Mouse (Mus musculus): ENCODE data around the gene Tril. TPM values are rescaled to one million over a fixed set of nuclear protein-coding genes. Genes with fewer than 3 reads are reported as not detected.

Gene Tril
- polyA plus RNA-seq, 1 experiment from 2014 or later, result 19.6 TPM

DNA sequence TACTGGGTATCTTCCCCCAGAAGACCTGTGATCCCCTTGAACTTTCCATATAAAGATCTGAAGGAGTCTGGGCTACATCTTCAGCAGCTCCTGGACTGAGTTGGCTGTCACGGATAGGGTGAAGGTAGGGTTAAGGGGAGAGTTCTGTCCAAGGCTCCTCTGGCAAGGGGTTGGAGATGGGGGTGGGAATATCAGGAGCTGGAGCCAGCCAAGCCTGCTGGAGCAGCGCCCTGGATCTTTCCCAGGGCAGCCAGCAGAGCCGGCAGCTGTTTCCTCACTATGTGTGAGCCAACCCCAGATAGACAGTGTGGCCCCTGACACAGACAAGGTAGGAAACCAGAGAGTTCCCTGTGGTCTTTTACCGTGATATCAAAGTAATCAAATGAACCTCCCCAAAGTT lies 4.6 kb upstream of the Tril start:
- H3K4me1 ChIP-seq (ENCODE audit: control insufficient read depth, insufficient read depth, low read length), result no peaks in the 10 kb centered on the region
- H3K9me3 ChIP-seq (replicated peaks; ENCODE audit: control insufficient read depth, low read length), result no peaks in the 10 kb centered on the region
- no peaks in the 10 kb centered on the region for H3K36me3 ChIP-seq (ENCODE audit: control insufficient read depth, insufficient read depth, low read length)
- H3K4me3 ChIP-seq (replicated peaks; ENCODE audit: low read length), result no peak overlapping the region
- H3K27me3 ChIP-seq (ENCODE audit: control insufficient read depth, insufficient read depth, low read length), result peaks cover 4% of the 10 kb centered on the region; the same call in 1 of the 2 replicates
- ATAC-seq (ENCODE audit: insufficient read depth, low FRiP score), result no peak
- H3K4me2 ChIP-seq (ENCODE audit: low read depth, low read length), result no peak overlapping the region
- no peak overlapping the region for H3K27ac ChIP-seq (ENCODE audit: low read length)
- H3K9ac ChIP-seq (ENCODE audit: low read length), result no peak overlapping the region
- 44% methylated on average over 4 of the region's 4 CpGs for WGBS

DNA sequence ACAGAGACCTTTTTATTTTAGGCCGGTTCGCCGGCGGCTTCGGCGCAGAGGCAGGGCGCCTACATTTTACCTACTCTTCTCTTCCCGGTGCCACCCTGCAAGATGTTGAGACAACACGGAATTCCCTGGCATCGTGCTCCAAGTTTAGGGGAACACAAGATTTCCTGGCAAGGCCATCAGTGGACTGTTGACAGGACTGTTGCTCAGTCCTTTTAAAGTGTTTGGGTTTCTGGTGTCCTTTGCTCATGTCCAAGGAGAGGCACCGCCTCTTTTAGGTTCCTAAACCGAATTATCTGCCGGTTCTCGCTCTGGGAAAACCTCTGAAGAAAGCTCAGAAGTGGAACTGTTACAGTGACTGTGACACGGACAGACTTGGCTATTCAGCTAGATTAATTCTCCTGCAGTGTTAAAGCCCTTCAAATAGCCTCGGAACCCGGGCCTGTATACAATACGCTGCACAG lies 441 bp upstream of the Tril start:
- ATAC-seq (ENCODE audit: insufficient read depth, low FRiP score), result no peak
- H3K27me3 ChIP-seq (ENCODE audit: control insufficient read depth, insufficient read depth, low read length), result peaks cover 4% of the 10 kb centered on the region; the same call in 1 of the 2 replicates
- peaks cover 20% of the 10 kb centered on the region for H3K4me1 ChIP-seq (ENCODE audit: control insufficient read depth, insufficient read depth, low read length)
- H3K36me3 ChIP-seq (ENCODE audit: control insufficient read depth, insufficient read depth, low read length), result no peaks in the 10 kb centered on the region
- peak overlapping the region; percentile 77 for H3K9ac ChIP-seq (ENCODE audit: low read length)
- H3K4me3 ChIP-seq (replicated peaks; ENCODE audit: low read length), result peak overlapping the region; percentile 61
- WGBS, result 5% methylated on average over 18 of the region's 18 CpGs
- peak overlapping the region; percentile 94 for H3K27ac ChIP-seq (ENCODE audit: low read length)
- no peaks in the 10 kb centered on the region for H3K9me3 ChIP-seq (replicated peaks; ENCODE audit: control insufficient read depth, low read length)
- peak overlapping the region; percentile 90 for H3K4me2 ChIP-seq (ENCODE audit: low read depth, low read length)

DNA sequence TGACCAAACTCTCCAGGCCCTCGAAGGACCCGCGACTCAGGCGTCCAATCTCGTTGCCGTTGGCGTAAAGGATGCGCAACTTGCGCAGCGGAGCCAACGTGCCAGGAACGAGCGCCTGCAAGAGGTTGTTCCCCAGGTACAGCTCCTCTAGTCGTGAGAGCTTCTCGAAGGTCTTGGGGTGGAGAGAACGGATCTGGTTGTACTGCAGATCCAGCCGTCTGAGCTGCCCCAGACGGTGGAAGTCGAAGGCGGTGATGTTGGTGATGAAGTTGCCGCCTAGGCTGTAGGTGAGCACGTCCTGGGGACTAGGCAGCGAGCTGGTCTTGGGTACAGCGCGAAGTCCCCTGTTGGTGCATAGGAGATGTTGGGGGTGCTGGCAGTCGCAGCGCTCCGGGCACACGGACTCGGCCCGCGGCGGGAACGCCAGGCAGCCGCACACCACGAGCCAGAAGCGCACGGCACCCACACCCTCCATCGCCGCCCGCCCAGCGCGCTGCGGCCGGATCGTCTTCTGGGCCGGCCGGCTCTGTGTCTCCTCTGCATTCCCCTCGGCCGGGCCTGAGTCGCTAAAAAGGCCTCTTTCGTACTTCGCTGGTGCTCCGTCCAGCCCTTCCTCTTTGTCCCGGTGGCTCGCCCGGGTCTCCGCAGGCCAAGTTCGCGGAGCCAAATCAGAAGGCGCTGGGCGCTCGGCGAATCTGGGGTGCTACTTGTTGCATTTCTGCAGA lies 707 bp downstream of the Tril start:
- H3K4me2 ChIP-seq (ENCODE audit: low read depth, low read length), result peak overlapping the region; percentile 90
- under 1% methylated on average over 64 of the region's 64 CpGs for WGBS
- H3K4me1 ChIP-seq (ENCODE audit: control insufficient read depth, insufficient read depth, low read length), result peaks cover 23% of the 10 kb centered on the region
- H3K4me3 ChIP-seq (replicated peaks; ENCODE audit: low read length), result peak overlapping the region; percentile 61
- ATAC-seq (ENCODE audit: insufficient read depth, low FRiP score), result 0 out of 2 replicates have a peak, but pooled peaks have one; percentile 2
- peak overlapping the region; percentile 94 for H3K27ac ChIP-seq (ENCODE audit: low read length)
- H3K27me3 ChIP-seq (ENCODE audit: control insufficient read depth, insufficient read depth, low read length), result peaks cover 4% of the 10 kb centered on the region; the same call in 1 of the 2 replicates
- peak overlapping the region; percentile 77 for H3K9ac ChIP-seq (ENCODE audit: low read length)
- no peaks in the 10 kb centered on the region for H3K9me3 ChIP-seq (replicated peaks; ENCODE audit: control insufficient read depth, low read length)
- no peaks in the 10 kb centered on the region for H3K36me3 ChIP-seq (ENCODE audit: control insufficient read depth, insufficient read depth, low read length)

DNA sequence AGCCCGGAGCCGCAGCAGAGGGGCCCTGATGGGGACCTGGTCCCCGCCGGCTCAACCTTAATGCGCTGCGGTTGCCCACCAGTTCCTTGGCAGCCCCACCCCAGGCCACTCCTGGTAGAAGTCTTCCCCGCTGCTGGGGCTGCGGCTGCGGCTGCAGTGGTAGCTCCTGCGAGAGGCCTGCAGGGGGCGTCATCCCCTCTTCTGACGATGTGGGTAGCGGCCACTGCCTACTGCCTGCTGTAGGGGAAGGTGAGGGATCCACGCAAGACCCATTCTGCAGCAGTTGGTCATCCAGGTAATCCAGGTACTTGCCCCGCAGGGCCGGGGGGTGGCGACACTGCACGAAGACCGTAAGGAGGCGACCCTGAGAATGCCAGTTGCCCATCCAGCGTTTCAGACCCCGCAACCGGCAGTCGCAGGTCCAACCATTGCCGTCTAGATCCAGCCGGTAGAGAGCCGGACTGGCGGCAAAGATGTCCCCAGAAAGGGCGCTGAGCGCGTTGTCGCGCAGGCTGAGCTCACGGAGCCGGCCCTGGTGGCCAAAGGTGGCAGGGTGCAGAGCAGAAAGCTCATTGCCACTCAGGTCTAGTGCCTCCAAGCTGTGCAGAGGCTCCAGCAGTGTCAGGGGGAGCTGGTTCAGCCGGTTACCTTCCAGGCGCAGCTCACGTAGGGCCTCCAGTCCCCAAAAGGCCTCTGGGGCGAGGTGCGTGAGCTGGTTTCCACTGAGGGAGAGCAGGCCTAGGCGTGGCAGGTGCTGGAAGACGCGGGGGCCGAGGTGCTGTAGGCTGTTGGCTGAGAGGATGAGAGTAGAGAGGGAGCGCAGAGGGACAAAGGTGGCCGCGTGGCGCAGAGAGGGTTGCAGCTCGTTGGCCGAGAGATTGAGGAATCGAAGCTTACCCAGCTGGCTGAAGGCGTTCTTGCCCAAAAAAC lies 1.6 kb downstream of the Tril start:
- ATAC-seq (ENCODE audit: insufficient read depth, low FRiP score), result peak; percentile 7; the same call in 1 of the 2 replicates
- Histone ChIP-seq H3K4me3 (replicated peaks; ENCODE audit: low read length) (peak overlapping the region; percentile 61), H3K9ac (ENCODE audit: low read length) (peak overlapping the region; percentile 77), H3K27me3 (ENCODE audit: control insufficient read depth, insufficient read depth, low read length) (peaks cover 4% of the 10 kb centered on the region; the same call in 1 of the 2 replicates), H3K27ac (ENCODE audit: low read length) (peak overlapping the region; percentile 94), H3K4me2 (ENCODE audit: low read depth, low read length) (peak overlapping the region; percentile 90), H3K36me3 (ENCODE audit: control insufficient read depth, insufficient read depth, low read length) (no peaks in the 10 kb centered on the region), H3K9me3 (replicated peaks; ENCODE audit: control insufficient read depth, low read length) (no peaks in the 10 kb centered on the region), H3K4me1 (ENCODE audit: control insufficient read depth, insufficient read depth, low read length) (peaks cover 23% of the 10 kb centered on the region)
- WGBS, result 3% methylated on average over 52 of the region's 52 CpGs

DNA sequence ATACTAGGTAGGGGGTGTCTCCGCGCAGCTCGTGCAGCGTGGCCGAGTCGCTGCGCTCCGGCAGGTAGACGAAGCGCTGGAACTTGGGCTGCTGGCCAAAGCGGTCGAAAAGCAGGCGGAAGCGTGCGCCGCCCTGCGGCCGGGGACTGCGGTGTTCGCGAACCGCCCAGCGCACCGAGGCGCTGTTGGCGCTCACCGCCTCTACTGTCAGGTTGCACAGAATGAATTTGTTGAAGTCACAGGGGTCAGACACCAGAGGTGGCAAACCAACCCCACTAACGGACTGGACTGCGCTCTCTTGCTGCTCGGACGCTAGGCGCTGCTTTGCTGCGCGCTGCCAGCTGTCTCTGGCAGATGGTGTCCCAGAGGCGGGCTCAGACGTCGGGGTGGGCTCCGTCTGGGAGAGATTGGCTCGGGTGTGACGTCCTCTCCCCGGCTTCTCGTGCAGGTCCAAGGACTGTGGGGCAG lies 2.3 kb downstream of the Tril start:
- Histone ChIP-seq H3K4me1 (ENCODE audit: control insufficient read depth, insufficient read depth, low read length) (peaks cover 23% of the 10 kb centered on the region), H3K27me3 (ENCODE audit: control insufficient read depth, insufficient read depth, low read length) (peaks cover 4% of the 10 kb centered on the region; the same call in 1 of the 2 replicates), H3K4me3 (replicated peaks; ENCODE audit: low read length) (peak overlapping the region; percentile 61), H3K36me3 (ENCODE audit: control insufficient read depth, insufficient read depth, low read length) (no peaks in the 10 kb centered on the region), H3K27ac (ENCODE audit: low read length) (no peak overlapping the region), H3K9ac (ENCODE audit: low read length) (peak overlapping the region; percentile 77), H3K4me2 (ENCODE audit: low read depth, low read length) (peak overlapping the region; percentile 90), H3K9me3 (replicated peaks; ENCODE audit: control insufficient read depth, low read length) (no peaks in the 10 kb centered on the region)
- 2% methylated on average over 42 of the region's 42 CpGs for WGBS
- ATAC-seq (ENCODE audit: insufficient read depth, low FRiP score), result no peak; the same call in 1 of the 2 replicates

DNA sequence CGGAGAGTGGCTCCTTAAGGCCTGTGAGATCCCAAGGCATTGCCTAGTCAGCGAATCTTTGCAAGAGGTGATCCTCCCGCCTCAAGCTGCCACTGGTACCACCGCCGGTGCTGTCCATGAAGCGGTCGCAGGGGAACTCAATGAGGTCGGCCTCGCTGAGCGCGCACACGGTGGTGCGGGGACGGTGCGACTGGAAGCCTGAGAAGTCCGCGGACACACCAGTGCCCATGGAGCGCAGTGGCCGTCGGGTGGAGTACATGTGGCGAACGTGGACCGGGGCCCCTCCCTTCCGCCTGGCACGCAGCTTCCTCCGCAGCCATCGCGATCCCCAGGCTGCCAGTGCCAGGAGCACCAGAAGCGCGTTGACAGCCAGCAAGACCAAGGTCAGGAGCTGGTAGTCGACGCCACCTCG lies 2.9 kb downstream of the Tril start:
- ATAC-seq (ENCODE audit: insufficient read depth, low FRiP score), result no peak
- H3K4me3 ChIP-seq (replicated peaks; ENCODE audit: low read length), result peak overlapping the region; percentile 61
- peak overlapping the region; percentile 90 for H3K4me2 ChIP-seq (ENCODE audit: low read depth, low read length)
- peak overlapping the region; percentile 77 for H3K9ac ChIP-seq (ENCODE audit: low read length)
- no peaks in the 10 kb centered on the region for H3K9me3 ChIP-seq (replicated peaks; ENCODE audit: control insufficient read depth, low read length)
- H3K27me3 ChIP-seq (ENCODE audit: control insufficient read depth, insufficient read depth, low read length), result peaks cover 4% of the 10 kb centered on the region; the same call in 1 of the 2 replicates
- WGBS, result 21% methylated on average over 33 of the region's 33 CpGs
- no peak overlapping the region for H3K27ac ChIP-seq (ENCODE audit: low read length)
- H3K36me3 ChIP-seq (ENCODE audit: control insufficient read depth, insufficient read depth, low read length), result no peaks in the 10 kb centered on the region
- H3K4me1 ChIP-seq (ENCODE audit: control insufficient read depth, insufficient read depth, low read length), result peaks cover 23% of the 10 kb centered on the region

DNA sequence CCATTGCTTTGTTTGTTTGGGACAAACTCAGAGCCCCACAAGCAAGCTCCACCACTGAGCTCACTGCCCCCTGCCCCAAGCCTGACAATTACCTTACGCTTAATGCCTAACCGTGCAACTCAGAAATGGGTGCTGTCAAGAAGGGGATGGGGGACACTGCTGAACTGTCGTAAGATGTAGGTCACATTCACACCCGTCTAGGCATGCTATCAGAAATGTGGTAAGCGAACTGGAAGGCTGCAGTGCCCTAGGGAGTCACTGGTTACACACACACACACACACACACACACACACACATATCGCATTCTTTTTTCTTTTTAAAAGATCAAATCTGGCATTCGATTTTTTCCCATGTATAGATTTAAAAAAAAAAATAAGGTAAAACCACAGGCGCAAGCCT lies 4.0 kb downstream of the Tril start:
- 78% methylated on average over 8 of the region's 8 CpGs for WGBS
- no peaks in the 10 kb centered on the region for H3K36me3 ChIP-seq (ENCODE audit: control insufficient read depth, insufficient read depth, low read length)
- no peak overlapping the region for H3K9ac ChIP-seq (ENCODE audit: low read length)
- peaks cover 23% of the 10 kb centered on the region for H3K4me1 ChIP-seq (ENCODE audit: control insufficient read depth, insufficient read depth, low read length)
- H3K4me3 ChIP-seq (replicated peaks; ENCODE audit: low read length), result no peak overlapping the region
- no peaks in the 10 kb centered on the region for H3K27me3 ChIP-seq (ENCODE audit: control insufficient read depth, insufficient read depth, low read length)
- no peaks in the 10 kb centered on the region for H3K9me3 ChIP-seq (replicated peaks; ENCODE audit: control insufficient read depth, low read length)
- no peak overlapping the region for H3K4me2 ChIP-seq (ENCODE audit: low read depth, low read length)
- H3K27ac ChIP-seq (ENCODE audit: low read length), result no peak overlapping the region; the same call in 1 of the 2 replicates
- ATAC-seq (ENCODE audit: insufficient read depth, low FRiP score), result no peak

DNA sequence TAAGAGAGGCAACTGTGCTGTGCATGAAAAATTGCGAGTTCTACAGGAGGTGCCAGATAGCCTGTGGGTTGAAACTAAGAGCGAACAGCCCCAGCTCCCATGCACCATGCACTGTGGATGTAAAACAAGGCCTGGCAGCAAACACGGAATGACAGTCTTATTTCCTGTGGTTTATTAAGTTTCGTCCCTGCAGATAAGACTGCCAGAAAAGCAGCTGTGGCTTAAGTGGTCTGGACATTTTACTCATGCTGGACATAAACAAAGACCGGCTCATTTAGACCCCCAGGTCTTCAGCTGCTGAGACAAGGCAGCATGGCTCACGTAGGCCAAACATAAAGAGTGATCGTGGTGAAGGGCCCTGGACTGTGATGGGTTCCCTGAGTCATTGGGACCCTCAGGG lies 4.9 kb downstream of the Tril start:
- ATAC-seq (ENCODE audit: insufficient read depth, low FRiP score), result no peak
- H3K4me1 ChIP-seq (ENCODE audit: control insufficient read depth, insufficient read depth, low read length), result peaks cover 23% of the 10 kb centered on the region
- no peaks in the 10 kb centered on the region for H3K36me3 ChIP-seq (ENCODE audit: control insufficient read depth, insufficient read depth, low read length)
- peak overlapping the region; percentile 33; the same call in 1 of the 2 replicates for H3K27ac ChIP-seq (ENCODE audit: low read length)
- H3K4me3 ChIP-seq (replicated peaks; ENCODE audit: low read length), result no peak overlapping the region
- no peaks in the 10 kb centered on the region for H3K27me3 ChIP-seq (ENCODE audit: control insufficient read depth, insufficient read depth, low read length)
- no peak overlapping the region for H3K9ac ChIP-seq (ENCODE audit: low read length)
- no peak overlapping the region for H3K4me2 ChIP-seq (ENCODE audit: low read depth, low read length)
- H3K9me3 ChIP-seq (replicated peaks; ENCODE audit: control insufficient read depth, low read length), result no peaks in the 10 kb centered on the region
- 48% methylated on average over 7 of the region's 7 CpGs for WGBS

Measured in stomach, embryonic 16.5 days (tissue).